Mouse (Mus musculus): ENCODE data around the gene AY358078. TPM values are rescaled to one million over a fixed set of nuclear protein-coding genes. Genes with fewer than 3 reads are reported as not detected.
"Not testable (repeated sequence)": the region's sequence is repeated elsewhere in the genome, so short reads cannot be mapped to it uniquely, and the experiment has no call there.

Gene AY358078
- not detected in 2 replicates for polyA plus RNA-seq (2015; fragmentation: Nextera tagmentation; extraction: Ambion mirVana)

DNA sequence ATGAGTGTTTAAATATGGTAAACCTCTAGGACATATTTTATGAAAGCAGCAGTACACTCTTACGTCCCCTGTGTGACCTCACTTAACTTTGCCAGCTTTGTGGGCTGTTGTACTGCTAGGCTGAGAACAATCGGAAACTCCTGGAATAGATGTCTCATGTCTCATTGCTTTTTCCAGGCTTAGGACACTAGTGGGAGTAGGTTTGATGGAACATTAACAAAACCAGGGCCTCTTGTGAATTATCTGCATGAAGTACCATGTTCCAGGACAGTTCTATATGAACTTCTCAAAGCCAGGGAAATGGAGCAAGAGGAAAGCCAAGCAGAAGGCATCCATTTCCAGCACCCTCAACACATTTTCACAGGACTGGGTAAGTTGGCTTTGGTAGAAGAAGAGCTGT lies at the start of gene AY358078:
AY358078 (plus strand) TSS at position 301 of the 400 bp plus-strand sequence.
- Histone ChIP-seq H3K27ac (replicated peaks) (no peak within 1 kb of the TSS), H3K4me3 (replicated peaks) (no peak within 1 kb of the TSS), H3K9me3 (replicated peaks) (no peaks in the 10 kb centered on the region), H3K27me3 (no peaks in the 10 kb centered on the region), H3K4me1 (no peaks in the 10 kb centered on the region), H3K36me3 (no peaks in the 10 kb centered on the region), H3K9ac (no peak within 1 kb of the TSS), H3K4me2 (replicated peaks) (no peak within 1 kb of the TSS)
- WGBS = 81% methylated on average over 2 of the region's 2 CpGs
- no peak for ATAC-seq (ENCODE audit: insufficient number of reproducible peaks, low FRiP score, low TSS enrichment, low read depth)

DNA sequence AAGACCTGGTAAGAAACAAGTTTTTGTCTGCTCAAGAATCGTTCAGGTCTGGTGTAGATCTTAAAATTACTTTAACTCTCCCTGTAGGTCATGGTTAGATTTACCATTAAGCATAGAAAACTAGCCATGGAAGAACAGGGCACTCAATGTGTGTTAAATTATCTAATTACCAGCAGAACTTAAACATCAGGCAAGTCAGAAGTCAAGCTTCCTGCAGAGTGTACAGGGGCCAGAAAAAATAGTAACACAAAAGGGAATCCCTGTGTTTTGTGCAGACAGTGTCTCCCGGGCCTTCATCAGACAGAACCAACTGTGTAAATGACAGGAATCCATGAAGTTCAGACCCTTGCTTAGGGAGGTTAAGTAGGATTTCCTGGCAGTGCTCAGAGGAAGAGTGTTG lies 43.9 kb upstream of the AY358078 start:
- no peak for ATAC-seq (ENCODE audit: insufficient number of reproducible peaks, low FRiP score, low TSS enrichment, low read depth)
- H3K9me3 ChIP-seq (replicated peaks) = no peaks in the 10 kb centered on the region
- no peak overlapping the region for H3K4me3 ChIP-seq (replicated peaks)
- H3K9ac ChIP-seq = no peak overlapping the region
- no peaks in the 10 kb centered on the region for H3K27me3 ChIP-seq
- H3K4me1 ChIP-seq = no peaks in the 10 kb centered on the region
- no peak overlapping the region for H3K27ac ChIP-seq (replicated peaks)
- 20% methylated on average over 2 of the region's 2 CpGs for WGBS
- H3K4me2 ChIP-seq (replicated peaks) = no peak overlapping the region
- H3K36me3 ChIP-seq = no peaks in the 10 kb centered on the region

DNA sequence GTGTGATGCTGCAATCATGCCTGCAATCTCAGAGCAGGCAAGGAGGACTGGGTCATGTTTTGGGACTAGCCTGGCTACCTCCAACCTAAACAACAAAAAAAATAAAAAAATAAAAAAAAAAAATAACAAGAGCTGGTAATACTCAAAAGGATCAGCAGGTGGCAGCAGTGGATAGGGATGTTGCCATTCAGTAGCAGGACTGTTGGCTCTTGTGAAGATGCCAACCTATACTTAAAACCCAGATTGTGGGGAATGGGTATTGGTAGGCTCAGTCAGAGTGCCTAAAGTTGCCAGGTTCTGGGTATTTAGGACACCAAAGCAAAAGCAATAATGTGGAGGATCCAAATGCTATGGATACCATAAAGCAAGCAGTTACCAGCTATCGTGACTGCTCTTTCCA lies 28.5 kb upstream of the AY358078 start:
- not testable (repeated sequence) for H3K36me3 ChIP-seq; H3K27me3 ChIP-seq; H3K4me3 ChIP-seq (replicated peaks); H3K9me3 ChIP-seq (replicated peaks); H3K9ac ChIP-seq; H3K4me2 ChIP-seq (replicated peaks); H3K27ac ChIP-seq (replicated peaks); H3K4me1 ChIP-seq; ATAC-seq (ENCODE audit: insufficient number of reproducible peaks, low FRiP score, low TSS enrichment, low read depth)
- 85% methylated on average over 1 of the region's 1 CpGs for WGBS

DNA sequence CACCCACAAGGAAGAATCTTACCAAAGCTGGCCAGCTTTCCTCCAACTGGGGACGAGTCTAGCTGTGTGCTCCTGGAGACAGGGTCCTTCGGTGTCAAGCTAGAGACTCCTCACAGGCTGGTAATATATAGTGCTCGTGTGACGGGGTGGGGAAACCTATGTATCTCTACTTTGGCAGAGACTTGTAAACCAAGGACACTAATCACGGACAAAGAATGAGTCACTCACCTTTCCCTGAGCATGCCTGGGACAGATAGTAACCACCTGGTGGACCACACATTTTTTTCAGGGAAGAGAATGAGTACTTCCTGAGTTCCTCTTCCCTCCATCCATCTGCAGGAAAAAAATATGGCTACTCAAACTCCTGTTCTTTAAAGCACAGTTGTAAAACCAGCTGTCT lies 26.4 kb upstream of the AY358078 start, which contains the start of gene Ang4:
Ang4 (minus strand) TSS at position 101 of the 400 bp plus-strand sequence.
- Histone ChIP-seq H3K4me3 (replicated peaks) (no peak within 1 kb of the TSS), H3K36me3 (no peaks in the 10 kb centered on the region), H3K4me2 (replicated peaks) (no peak within 1 kb of the TSS), H3K27ac (replicated peaks) (no peak within 1 kb of the TSS), H3K9me3 (replicated peaks) (no peaks in the 10 kb centered on the region), H3K4me1 (no peaks in the 10 kb centered on the region), H3K9ac (no peak within 1 kb of the TSS), H3K27me3 (no peaks in the 10 kb centered on the region)
- WGBS = 75% methylated on average over 5 of the region's 5 CpGs
- ATAC-seq (ENCODE audit: insufficient number of reproducible peaks, low FRiP score, low TSS enrichment, low read depth) = no peak

DNA sequence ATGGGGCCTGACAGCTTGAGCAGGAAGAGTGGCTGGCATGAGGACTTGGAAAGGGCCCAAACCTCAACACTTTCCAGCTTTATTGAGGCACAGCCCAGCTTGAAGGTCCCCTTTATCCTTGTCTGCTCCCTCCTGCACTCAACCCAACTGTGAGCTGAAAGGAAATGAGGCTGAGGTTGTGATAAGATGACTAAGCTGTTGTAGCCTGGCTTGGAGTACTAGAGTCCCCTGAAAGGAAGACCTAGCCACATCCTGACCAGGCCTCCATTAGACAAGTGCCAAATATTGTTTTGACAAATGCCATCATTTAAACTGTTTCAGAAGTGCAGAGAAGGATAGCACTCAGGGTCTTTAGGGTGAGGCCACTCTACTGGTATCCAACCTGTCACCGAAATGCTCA lies 22.1 kb upstream of the AY358078 start:
- whole genome bisulfite sequencing = 82% methylated on average over 1 of the region's 1 CpGs
- Histone ChIP-seq H3K9ac (no peak overlapping the region), H3K27me3 (no peaks in the 10 kb centered on the region), H3K4me3 (replicated peaks) (no peak overlapping the region), H3K9me3 (replicated peaks) (no peaks in the 10 kb centered on the region), H3K4me1 (no peaks in the 10 kb centered on the region), H3K27ac (replicated peaks) (no peak overlapping the region), H3K36me3 (no peaks in the 10 kb centered on the region), H3K4me2 (replicated peaks) (no peak overlapping the region)
- no peak for ATAC-seq (ENCODE audit: insufficient number of reproducible peaks, low FRiP score, low TSS enrichment, low read depth)

DNA sequence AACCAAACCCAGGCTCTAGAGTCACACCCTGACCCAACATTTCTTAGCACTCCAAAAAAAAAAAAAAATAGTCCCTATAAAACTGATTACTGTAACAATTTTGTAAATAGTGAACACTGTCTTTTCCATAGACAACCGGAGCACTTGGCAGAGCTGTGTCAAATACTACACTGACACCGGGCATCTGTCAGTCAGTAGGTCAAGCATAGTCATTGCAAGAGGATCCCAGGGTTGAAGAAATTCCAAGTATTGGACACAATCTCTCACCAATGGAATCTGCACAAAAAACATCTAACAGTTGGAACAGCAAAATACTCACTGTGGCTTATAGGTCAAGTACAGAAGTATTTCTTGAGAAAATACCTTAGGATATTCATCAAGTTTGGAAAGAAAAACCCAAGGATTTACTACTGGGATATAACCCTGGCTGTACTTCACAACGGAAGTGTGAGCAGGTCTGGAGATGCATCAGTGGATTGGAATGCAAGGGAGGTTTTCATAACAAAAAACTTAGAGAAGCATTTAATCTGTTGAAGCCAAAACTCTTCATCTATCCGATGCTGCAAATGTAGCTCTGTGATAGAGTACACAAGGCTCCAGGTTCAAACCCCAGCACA lies 20.9 kb upstream of the AY358078 start:
- Histone ChIP-seq H3K9ac (no peak overlapping the region), H3K4me3 (replicated peaks) (no peak overlapping the region), H3K27me3 (no peaks in the 10 kb centered on the region), H3K4me1 (no peaks in the 10 kb centered on the region), H3K36me3 (no peaks in the 10 kb centered on the region), H3K27ac (replicated peaks) (no peak overlapping the region), H3K4me2 (replicated peaks) (no peak overlapping the region), H3K9me3 (replicated peaks) (no peaks in the 10 kb centered on the region)
- ATAC-seq (ENCODE audit: insufficient number of reproducible peaks, low FRiP score, low TSS enrichment, low read depth) = no peak
- 74% methylated on average over 4 of the region's 4 CpGs for WGBS

DNA sequence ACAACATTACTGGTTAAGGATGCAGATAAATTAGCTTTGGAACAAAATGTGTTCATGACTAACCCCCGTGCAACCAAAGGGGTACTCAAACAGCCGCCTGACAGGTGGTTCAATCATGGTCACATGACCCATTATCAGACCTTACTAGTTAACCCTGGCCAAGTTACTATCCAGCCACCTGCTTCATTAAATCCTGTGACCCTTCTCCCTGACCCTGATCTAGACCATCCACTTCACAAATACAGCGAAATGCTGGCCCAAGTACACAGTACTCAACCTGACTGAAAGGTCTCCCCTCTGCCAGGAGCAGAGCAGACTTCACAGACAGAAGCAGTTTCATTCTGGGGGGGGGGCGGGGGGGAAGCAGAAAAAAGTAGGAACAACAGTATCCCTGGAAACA lies 13.5 kb upstream of the AY358078 start:
- ATAC-seq (ENCODE audit: insufficient number of reproducible peaks, low FRiP score, low TSS enrichment, low read depth) = no peak
- Histone ChIP-seq H3K36me3 (no peaks in the 10 kb centered on the region), H3K9me3 (replicated peaks) (no peaks in the 10 kb centered on the region), H3K4me1 (no peaks in the 10 kb centered on the region), H3K4me2 (replicated peaks) (no peak overlapping the region), H3K27me3 (no peaks in the 10 kb centered on the region), H3K27ac (replicated peaks) (no peak overlapping the region), H3K9ac (no peak overlapping the region), H3K4me3 (replicated peaks) (no peak overlapping the region)
- WGBS = 65% methylated on average over 4 of the region's 4 CpGs

DNA sequence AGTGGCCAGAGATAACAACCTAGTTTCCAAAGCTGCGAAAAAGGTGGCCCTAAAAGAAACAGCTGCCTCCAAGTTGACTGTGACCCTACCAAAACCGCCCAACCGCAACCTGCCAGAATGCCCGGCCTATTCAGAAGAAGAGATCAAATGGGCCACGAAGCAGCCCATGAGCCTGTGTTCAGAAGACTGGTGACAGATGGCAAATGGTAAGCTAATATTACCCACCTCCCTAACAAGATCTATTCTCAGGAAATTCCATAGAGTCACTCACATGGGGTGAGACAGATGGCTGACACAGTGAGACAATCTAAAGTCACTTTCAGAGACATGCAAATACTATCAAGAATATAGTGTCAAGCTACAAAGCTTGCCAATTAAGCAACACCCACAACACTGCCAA lies 12.8 kb upstream of the AY358078 start:
- WGBS = 83% methylated on average over 5 of the region's 5 CpGs
- no peak overlapping the region for H3K4me2 ChIP-seq (replicated peaks)
- no peaks in the 10 kb centered on the region for H3K27me3 ChIP-seq
- H3K9me3 ChIP-seq (replicated peaks) = no peaks in the 10 kb centered on the region
- no peak; the same call in 1 of the 2 replicates for ATAC-seq (ENCODE audit: insufficient number of reproducible peaks, low FRiP score, low TSS enrichment, low read depth)
- no peak overlapping the region for H3K9ac ChIP-seq
- no peak overlapping the region for H3K4me3 ChIP-seq (replicated peaks)
- H3K36me3 ChIP-seq = no peaks in the 10 kb centered on the region
- no peaks in the 10 kb centered on the region for H3K4me1 ChIP-seq
- H3K27ac ChIP-seq (replicated peaks) = no peak overlapping the region

DNA sequence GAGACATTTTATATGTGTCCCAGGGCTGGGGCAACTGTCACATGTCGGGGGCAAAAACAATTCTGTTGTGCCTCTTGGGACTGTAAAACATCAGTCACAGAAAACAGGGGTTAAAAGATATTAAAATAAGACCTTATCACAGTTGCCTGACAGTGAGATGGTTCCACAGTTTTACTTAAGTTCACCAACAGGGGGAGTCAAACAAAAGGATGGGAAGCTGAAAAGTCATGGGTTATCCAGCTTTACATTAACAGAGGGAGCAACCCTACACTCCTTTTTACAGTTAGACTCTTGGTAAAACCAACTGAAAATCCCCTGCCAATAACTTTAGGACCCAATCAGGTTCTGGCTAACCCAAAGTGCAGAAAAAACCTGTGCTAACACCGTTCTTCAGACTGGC lies 10.7 kb upstream of the AY358078 start:
- no peaks in the 10 kb centered on the region for H3K4me1 ChIP-seq
- no peak overlapping the region for H3K4me2 ChIP-seq (replicated peaks)
- no peak overlapping the region for H3K4me3 ChIP-seq (replicated peaks)
- H3K9me3 ChIP-seq (replicated peaks) = no peaks in the 10 kb centered on the region
- no peak overlapping the region for H3K27ac ChIP-seq (replicated peaks)
- no peak overlapping the region for H3K9ac ChIP-seq
- no peaks in the 10 kb centered on the region for H3K36me3 ChIP-seq
- 87% methylated on average over 2 of the region's 2 CpGs for WGBS
- no peaks in the 10 kb centered on the region for H3K27me3 ChIP-seq
- no peak for ATAC-seq (ENCODE audit: insufficient number of reproducible peaks, low FRiP score, low TSS enrichment, low read depth)

DNA sequence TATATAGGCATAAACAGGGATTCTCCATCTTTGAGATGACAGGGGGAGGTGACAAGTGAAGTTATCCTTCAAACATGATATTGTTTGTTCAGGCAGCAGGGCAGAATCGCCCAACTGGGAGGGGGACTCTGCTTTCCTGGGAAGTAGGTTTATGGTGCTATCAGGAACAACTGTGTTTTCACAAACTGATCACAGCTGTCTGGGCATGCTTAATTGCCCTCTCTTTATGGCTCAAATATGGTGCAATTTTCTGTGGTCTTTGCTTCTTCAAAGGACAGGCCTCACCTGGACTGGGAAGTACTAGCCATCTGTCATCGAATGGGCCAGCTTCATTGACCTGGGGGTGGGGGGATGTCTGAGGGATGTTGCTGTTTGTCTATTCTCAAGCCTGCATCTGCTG lies 5.7 kb upstream of the AY358078 start:
- no peak for ATAC-seq (ENCODE audit: insufficient number of reproducible peaks, low FRiP score, low TSS enrichment, low read depth)
- WGBS = 78% methylated on average over 2 of the region's 2 CpGs

DNA sequence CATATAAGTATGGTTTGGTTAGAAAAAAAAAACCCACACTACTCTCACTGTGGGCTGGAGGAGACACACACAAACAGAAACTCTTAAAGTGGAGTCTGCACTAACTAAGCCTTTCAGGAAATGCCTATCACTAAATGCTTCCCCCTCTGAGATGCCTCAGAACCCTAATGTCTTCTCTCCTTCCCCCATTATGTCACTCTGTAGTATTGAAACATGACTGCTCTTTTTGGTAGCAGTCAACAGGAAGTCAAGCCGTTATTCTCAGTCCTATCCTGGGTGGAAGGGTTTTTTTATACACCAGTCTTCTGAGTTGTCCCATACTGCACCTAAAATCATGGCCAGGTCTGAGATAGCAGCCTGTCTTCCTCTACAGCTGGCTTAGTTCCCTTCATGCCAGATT lies 26.8 kb downstream of the AY358078 start:
- H3K9me3 ChIP-seq (replicated peaks) = no peaks in the 10 kb centered on the region
- H3K4me3 ChIP-seq (replicated peaks) = no peak overlapping the region
- no peaks in the 10 kb centered on the region for H3K36me3 ChIP-seq
- 59% methylated on average over 1 of the region's 1 CpGs for WGBS
- no peak overlapping the region for H3K9ac ChIP-seq
- ATAC-seq (ENCODE audit: insufficient number of reproducible peaks, low FRiP score, low TSS enrichment, low read depth) = no peak
- H3K4me1 ChIP-seq = no peaks in the 10 kb centered on the region
- no peak overlapping the region for H3K4me2 ChIP-seq (replicated peaks)
- H3K27me3 ChIP-seq = no peaks in the 10 kb centered on the region
- no peak overlapping the region for H3K27ac ChIP-seq (replicated peaks)

More for the DNA sequence above, 5.7 kb upstream of the AY358078 start:
- Histone ChIP-seq H3K4me2 (replicated peaks) (no peak overlapping the region), H3K4me1 (no peaks in the 10 kb centered on the region), H3K4me3 (replicated peaks) (no peak overlapping the region), H3K36me3 (no peaks in the 10 kb centered on the region), H3K27me3 (no peaks in the 10 kb centered on the region), H3K9ac (no peak overlapping the region), H3K27ac (replicated peaks) (no peak overlapping the region), H3K9me3 (replicated peaks) (no peaks in the 10 kb centered on the region)

DNA sequence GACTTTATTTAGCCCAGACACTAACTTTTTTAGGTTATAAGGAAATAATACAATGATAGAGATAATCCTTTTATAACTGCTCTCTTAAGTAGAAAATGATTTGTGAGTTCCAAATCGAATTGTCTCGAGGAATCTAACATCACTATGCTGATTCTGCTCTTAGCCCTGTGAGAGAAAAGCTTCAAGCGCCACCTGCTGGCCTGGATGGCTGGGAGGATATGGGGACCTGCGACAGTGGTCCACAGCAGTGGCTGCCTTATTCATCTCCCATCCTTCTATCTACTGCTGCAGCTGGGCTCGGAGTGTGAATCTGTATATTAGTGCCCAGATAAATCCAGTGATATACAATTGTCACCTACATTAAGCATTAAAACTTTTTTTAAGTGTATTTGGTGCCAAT lies 28.0 kb downstream of the AY358078 start:
- H3K4me2 ChIP-seq (replicated peaks); H3K4me1 ChIP-seq; H3K4me3 ChIP-seq (replicated peaks); H3K9ac ChIP-seq; H3K27ac ChIP-seq (replicated peaks); H3K9me3 ChIP-seq (replicated peaks); H3K36me3 ChIP-seq; ATAC-seq (ENCODE audit: insufficient number of reproducible peaks, low FRiP score, low TSS enrichment, low read depth); H3K27me3 ChIP-seq: not testable (repeated sequence)
- 26% methylated on average over 5 of the region's 5 CpGs for WGBS
